Mouse (Mus musculus): ENCODE data around the gene Entpd1.

DNA sequence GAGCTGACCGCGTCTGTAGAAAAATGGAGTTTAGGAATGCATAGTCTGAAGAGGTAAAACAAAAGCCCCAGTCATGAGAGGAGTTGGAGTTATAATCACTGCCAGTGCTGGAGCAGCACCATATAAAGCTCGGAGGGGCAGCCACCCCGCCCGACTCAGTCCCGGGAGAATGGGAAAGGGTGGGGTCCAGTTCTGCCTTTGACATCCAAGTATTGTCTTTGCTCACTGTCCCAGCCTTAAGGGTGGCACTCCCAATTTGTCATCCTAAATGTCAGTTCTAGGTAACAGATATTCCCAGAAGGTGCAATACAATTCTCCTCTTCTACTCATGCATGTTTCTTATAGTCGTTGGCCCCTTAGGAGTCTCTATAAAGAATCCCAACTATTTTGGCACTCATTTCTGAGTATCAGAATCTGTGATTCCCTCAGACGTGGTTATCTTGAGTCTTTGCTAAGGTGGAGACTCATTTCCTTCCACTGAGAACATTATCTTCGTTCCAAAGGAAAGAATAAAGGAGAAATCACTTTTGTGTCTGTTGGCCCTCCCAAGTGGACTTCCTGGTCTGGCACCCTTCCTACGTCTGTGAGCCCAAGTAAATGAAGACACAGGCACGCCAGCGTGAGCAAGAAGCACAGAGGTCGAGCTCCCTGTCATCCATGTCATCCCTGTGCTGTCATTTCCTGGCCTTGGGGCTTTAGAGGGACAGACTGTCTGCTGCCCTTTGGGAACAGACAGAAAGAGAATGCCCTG is 86.1 kb downstream of the Entpd1 start:
- no peak for TF ChIP-seq EP300 (IDR thresholded peaks at IDR 0.05; ENCODE audit: low read depth)
- TF ChIP-seq CTCF (IDR thresholded peaks at IDR 0.05; ENCODE audit: low read depth): no peak

Measured in liver, postnatal 0 days (tissue).